Mouse (Mus musculus): ENCODE results near the gene Opcml. TPM values are rescaled to one million over a fixed set of nuclear protein-coding genes. Genes with fewer than 3 reads are reported as not detected.
A peak's percentile ranks its signal among the peaks of the same experiment; 100 is the strongest.

Opcml gene
- polyA plus RNA-seq, 1 experiment: 1.8 TPM

DNA sequence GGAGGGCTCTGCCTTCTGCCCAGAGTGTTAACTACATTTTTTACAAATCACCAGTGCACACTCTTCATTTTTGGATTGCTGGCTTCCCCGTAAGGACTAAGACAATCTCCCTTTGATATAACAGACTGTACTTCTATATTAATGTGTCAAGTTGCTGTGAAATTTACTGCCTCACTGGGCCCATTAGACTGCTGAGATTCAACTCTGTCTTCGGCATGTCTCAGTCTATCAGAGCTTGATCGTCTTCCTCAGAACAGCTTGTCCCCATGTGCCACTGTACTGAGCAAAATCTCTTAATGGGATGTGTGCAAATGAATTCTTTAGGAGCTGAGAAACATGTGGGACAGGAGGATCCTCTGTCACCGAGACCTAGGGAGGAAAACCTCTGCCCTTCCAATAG is 970.9 kb downstream of the Opcml start:
- Histone ChIP-seq H3K27ac (replicated peaks; ENCODE audit: low read depth, low read length) (no peak overlapping the region), H3K4me1 (ENCODE audit: control insufficient read depth, insufficient read depth, insufficient read length, low read length) (no peaks in the 10 kb centered on the region), H3K4me3 (ENCODE audit: insufficient read depth, low read depth, low read length) (no peak overlapping the region)

- Histone ChIP-seq H3K4me1 (ENCODE audit: control insufficient read depth, insufficient read depth, insufficient read length, low read length) (no peaks in the 10 kb centered on the region), H3K27ac (replicated peaks; ENCODE audit: low read depth, low read length) (no peak overlapping the region), H3K4me3 (ENCODE audit: insufficient read depth, low read depth, low read length) (no peak overlapping the region)
Measured at GRCm38 (mm10) chr9:28764149-28764548, 973.6 kb downstream of the Opcml start.

DNA sequence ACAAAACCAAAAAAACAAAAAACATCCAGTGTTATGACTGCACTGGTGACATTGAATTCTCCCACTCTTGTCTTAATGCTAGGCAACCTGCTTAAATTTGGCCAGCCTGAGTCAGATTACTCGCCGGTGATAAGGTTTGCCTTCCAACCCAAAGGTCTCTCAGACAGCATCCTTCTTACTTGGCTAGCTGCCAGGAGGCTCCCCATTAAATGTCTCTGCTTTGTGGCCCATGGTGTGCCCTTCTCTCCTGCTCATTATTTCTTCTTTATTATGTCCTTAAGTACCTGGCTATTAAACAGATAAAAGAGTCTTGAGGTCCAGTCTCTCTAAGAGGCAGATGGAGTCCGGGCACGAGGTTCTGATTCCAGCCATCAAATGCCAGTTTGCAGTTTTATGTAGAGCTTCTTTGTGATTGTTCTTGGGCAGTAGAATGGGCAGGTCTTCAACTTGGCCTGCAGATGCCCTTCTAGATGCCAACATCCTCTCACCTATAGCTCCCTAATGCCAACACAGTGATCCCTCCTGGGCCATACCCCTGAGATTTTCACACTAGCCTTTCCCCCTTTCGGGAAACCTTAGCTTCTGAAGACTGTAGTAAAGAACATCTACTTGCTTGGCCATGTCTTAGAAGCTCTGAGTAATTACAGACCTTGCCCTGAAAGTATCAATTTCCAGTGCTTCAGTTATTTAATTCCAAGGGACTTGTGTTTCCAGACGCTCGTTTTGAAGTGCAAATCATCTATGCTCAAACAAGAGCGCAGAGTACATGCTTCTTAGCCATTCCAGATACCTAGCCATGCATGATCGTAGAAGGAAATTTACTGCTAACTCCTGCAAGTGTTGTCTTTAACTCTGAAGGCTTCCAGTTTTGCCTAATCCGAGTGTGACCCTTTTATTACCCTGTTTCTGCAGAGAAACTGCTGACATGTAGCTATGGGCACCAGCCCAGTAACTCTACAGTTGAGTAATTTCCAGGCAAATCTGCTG is 986.2 kb downstream of the Opcml start:
- Histone ChIP-seq H3K4me1 (ENCODE audit: control insufficient read depth, insufficient read depth, insufficient read length, low read length) (no peaks in the 10 kb centered on the region), H3K27ac (replicated peaks; ENCODE audit: low read depth, low read length) (no peak overlapping the region), H3K4me3 (ENCODE audit: insufficient read depth, low read depth, low read length) (no peak overlapping the region)

GRCm38 (mm10) chr9:28783834-28784233 is 993.3 kb downstream of the Opcml start:
- Histone ChIP-seq H3K4me3 (ENCODE audit: insufficient read depth, low read depth, low read length) (no peak overlapping the region), H3K4me1 (ENCODE audit: control insufficient read depth, insufficient read depth, insufficient read length, low read length) (no peaks in the 10 kb centered on the region), H3K27ac (replicated peaks; ENCODE audit: low read depth, low read length) (no peak overlapping the region)

DNA sequence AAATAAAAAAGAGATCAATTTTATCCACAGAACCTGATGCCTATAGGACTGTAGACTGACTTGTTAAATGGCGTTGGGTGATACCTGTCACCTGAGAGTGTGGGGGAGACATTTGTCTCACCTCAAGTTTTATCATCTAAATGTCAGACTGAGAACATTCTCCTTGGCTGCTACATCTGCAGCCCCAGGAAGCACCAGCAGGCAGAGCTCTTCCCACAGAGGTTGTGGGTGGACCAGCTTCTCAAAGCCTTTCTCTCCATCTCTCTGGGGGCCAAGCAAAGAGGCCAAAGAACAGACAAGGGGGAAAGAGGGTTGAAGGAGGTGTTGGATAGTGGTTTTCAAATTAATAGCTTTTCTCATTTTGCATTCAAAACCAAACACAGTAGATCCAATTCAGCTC is 998.9 kb downstream of the Opcml start:
- Histone ChIP-seq H3K4me1 (ENCODE audit: control insufficient read depth, insufficient read depth, insufficient read length, low read length) (no peaks in the 10 kb centered on the region), H3K27ac (replicated peaks; ENCODE audit: low read depth, low read length) (no peak overlapping the region), H3K4me3 (ENCODE audit: insufficient read depth, low read depth, low read length) (no peak overlapping the region)

DNA sequence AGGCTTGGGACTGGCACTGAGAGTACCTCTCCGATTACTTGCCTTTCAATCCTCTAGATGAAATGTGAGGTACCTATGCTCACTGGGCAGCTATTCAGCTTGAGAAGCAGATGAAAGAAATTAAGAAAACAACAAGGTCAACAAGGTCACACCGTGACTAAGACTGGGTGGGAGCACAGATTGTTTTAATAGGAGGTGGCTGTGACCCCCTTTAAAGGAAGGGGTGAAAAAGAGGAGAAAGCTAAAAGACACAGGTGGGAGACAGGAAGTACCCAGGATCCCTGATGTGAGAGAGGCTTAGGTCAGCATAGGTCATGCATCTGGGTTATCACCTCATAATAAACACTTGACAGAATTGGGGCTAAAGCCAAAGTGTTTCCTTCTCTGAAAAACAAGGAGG is 1009.5 kb downstream of the Opcml start:
- Histone ChIP-seq H3K27ac (replicated peaks; ENCODE audit: low read depth, low read length) (peak overlapping the region; percentile 25; the same call in 1 of the 2 replicates), H3K4me3 (ENCODE audit: insufficient read depth, low read depth, low read length) (no peak overlapping the region), H3K4me1 (ENCODE audit: control insufficient read depth, insufficient read depth, insufficient read length, low read length) (no peaks in the 10 kb centered on the region)

DNA sequence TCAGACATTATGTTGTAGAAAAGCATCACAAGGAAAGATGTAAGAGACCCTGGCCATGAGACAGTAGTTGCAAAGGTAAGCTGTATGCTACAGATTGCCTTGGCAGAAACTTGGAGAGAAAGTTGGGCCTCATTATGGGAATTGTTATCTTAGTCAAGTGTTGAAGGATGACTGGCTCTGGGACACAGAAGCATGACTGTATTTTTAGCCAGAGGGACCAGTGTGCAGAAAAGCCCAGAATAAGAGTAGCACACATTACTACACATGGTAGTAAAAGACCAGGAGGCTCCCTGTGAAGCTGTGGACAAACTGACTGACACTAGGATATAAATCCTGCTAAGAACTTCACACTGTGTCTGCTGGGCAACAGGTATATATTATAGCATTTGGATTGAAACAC is 1016.1 kb downstream of the Opcml start:
- Histone ChIP-seq H3K4me3 (ENCODE audit: insufficient read depth, low read depth, low read length) (no peak overlapping the region), H3K4me1 (ENCODE audit: control insufficient read depth, insufficient read depth, insufficient read length, low read length) (no peaks in the 10 kb centered on the region), H3K27ac (replicated peaks; ENCODE audit: low read depth, low read length) (no peak overlapping the region)

DNA sequence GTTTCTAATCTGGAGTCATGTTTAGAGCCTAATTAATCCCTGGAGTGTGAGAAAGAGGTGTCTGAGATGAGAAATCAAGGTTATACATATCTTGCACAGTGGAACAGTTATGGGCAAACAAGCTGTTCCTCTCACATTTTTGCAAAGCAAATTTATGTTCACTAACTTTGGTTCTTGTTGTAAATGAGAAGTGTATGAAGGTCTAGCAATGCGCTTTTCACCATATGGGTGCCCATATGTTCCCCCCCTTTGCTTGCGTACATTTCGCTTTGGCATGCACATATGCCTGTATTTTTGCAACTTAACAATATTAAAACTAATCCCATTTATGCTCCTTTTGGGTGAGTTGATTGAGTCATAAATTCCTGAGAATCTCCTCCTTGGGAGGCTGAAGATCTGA is 1031.5 kb downstream of the Opcml start:
- Histone ChIP-seq H3K4me1 (ENCODE audit: control insufficient read depth, insufficient read depth, insufficient read length, low read length) (no peaks in the 10 kb centered on the region), H3K4me3 (ENCODE audit: insufficient read depth, low read depth, low read length) (no peak overlapping the region), H3K27ac (replicated peaks; ENCODE audit: low read depth, low read length) (no peak overlapping the region)

DNA sequence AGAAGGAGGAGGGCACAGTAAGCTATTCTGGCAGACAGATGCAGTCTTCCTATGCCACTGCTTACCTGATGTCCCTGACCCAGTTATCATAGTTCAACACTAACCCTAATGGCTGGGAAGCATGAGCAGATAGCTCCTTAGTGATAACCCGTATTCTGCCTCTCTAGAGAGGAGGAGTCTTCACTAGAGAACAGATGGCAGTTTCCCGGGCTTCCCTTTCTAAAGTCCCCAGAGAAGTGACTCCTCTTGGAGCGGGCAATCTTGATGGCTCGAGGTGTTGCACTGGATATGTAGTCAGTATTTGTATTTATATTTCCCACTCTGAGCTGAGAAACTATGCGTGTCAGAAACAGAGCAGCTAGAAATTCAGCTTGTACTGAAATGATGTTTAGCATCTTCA is 1031.9 kb downstream of the Opcml start:
- H3K27ac ChIP-seq (replicated peaks; ENCODE audit: low read depth, low read length): no peak overlapping the region
- no peaks in the 10 kb centered on the region for H3K4me1 ChIP-seq (ENCODE audit: control insufficient read depth, insufficient read depth, insufficient read length, low read length)
- H3K4me3 ChIP-seq (ENCODE audit: insufficient read depth, low read depth, low read length): no peak overlapping the region

GRCm38 (mm10) chr9:28825821-28826220 is 1035.2 kb downstream of the Opcml start:
- Histone ChIP-seq H3K4me3 (ENCODE audit: insufficient read depth, low read depth, low read length) (no peak overlapping the region), H3K27ac (replicated peaks; ENCODE audit: low read depth, low read length) (no peak overlapping the region), H3K4me1 (ENCODE audit: control insufficient read depth, insufficient read depth, insufficient read length, low read length) (no peaks in the 10 kb centered on the region)

DNA sequence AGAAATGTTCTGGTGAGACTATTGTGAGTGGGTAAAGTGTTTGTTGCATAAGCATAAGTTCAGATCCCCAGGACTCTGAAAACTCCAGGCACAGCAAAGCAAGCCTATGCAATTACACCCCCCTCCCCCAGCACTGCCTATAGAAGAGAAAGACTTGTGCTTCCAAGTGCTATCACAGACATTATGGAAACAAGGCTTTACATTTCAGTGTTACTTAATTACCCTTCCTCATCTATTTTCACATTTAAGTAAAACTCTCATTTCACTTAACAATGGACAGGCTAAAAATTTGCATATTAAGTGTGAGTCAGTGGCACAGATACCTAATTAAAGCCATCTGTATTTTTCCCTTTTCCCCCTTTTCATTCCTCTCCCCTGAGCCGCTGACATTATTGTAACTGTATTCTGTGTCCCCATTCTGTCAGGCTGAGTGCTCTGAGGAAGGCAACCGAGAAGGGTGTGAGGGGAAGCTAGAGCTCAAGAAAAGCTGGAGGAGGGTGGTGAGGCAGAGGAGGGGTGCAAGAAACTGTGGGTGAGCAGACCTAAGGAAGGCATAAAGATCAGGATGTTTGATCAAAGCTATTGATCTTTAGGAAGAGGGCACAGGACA is 1055.5 kb downstream of the Opcml start:
- no peak overlapping the region for H3K4me3 ChIP-seq (ENCODE audit: insufficient read depth, low read depth, low read length)
- H3K27ac ChIP-seq (replicated peaks; ENCODE audit: low read depth, low read length): no peak overlapping the region
- H3K4me1 ChIP-seq (ENCODE audit: control insufficient read depth, insufficient read depth, insufficient read length, low read length): no peaks in the 10 kb centered on the region

GRCm38 (mm10) chr9:28855826-28856225 is 1065.3 kb downstream of the Opcml start:
- H3K27ac ChIP-seq (replicated peaks; ENCODE audit: low read depth, low read length): no peak overlapping the region
- no peak overlapping the region for H3K4me3 ChIP-seq (ENCODE audit: insufficient read depth, low read depth, low read length)
- H3K4me1 ChIP-seq (ENCODE audit: control insufficient read depth, insufficient read depth, insufficient read length, low read length): no peaks in the 10 kb centered on the region

- peaks cover 3% of the 10 kb centered on the region; the same call in 1 of the 2 replicates for H3K4me1 ChIP-seq (ENCODE audit: control insufficient read depth, insufficient read depth, insufficient read length, low read length)
- no peak overlapping the region for H3K4me3 ChIP-seq (ENCODE audit: insufficient read depth, low read depth, low read length)
- H3K27ac ChIP-seq (replicated peaks; ENCODE audit: low read depth, low read length): no peak overlapping the region
Measured at GRCm38 (mm10) chr9:28861983-28862382, 1071.4 kb downstream of the Opcml start.

DNA sequence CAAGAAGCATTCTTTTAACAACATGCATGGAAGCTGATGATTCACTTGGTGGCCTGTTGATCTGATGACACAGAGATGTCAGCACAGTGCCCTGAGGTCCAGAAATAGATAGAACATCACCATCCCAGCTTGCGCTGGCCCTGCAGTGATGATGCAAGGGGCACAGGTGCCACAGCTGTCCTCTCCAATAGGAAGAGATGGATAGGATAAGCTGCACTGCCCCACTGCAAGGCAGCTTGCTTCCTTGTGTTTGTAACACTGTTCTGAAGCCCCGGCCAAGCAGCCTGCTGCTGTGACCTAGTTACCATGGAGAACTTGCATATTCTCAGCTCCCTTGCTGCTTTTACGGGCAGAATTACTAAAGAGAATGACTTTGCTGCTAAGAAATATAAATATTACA is 1076.7 kb downstream of the Opcml start:
- no peak overlapping the region for H3K27ac ChIP-seq (replicated peaks; ENCODE audit: low read depth, low read length)
- H3K4me1 ChIP-seq (ENCODE audit: control insufficient read depth, insufficient read depth, insufficient read length, low read length): no peaks in the 10 kb centered on the region
- no peak overlapping the region for H3K4me3 ChIP-seq (ENCODE audit: insufficient read depth, low read depth, low read length)

- Histone ChIP-seq H3K4me1 (ENCODE audit: control insufficient read depth, insufficient read depth, insufficient read length, low read length) (no peaks in the 10 kb centered on the region), H3K27ac (replicated peaks; ENCODE audit: low read depth, low read length) (no peak overlapping the region), H3K4me3 (ENCODE audit: insufficient read depth, low read depth, low read length) (no peak overlapping the region)
Measured at GRCm38 (mm10) chr9:28870478-28870877, 1079.9 kb downstream of the Opcml start.

DNA sequence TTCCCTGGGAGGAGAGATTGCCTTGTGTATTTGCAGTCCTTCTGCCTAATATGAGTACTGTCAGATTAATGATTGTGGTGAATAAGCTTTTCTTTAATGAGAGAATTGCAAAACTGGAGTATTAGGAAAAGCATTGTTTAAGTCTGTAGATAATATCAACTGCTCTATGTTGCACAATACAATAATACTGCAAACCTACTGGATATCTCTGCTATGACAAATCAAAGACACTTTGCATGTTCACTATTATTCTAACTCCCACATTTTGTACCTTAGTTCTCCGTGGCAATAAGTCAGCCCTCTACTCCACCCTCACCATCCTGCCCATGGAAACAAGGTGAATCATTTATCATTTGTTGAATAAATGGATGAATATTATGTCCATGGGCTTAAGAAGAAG is 1092.0 kb downstream of the Opcml start:
- Histone ChIP-seq H3K4me1 (ENCODE audit: control insufficient read depth, insufficient read depth, insufficient read length, low read length) (no peaks in the 10 kb centered on the region), H3K27ac (replicated peaks; ENCODE audit: low read depth, low read length) (no peak overlapping the region), H3K4me3 (ENCODE audit: insufficient read depth, low read depth, low read length) (no peak overlapping the region)
